Mouse (Mus musculus): Measurements from ENCODE around the gene A330070K13Rik. TPM values are rescaled to one million over a fixed set of nuclear protein-coding genes. Genes with fewer than 3 reads are reported as not detected.

The A330070K13Rik gene
- polyA plus RNA-seq, 1 experiment from 2014 or later = not detected

GRCm38 (mm10) chr5:130375411-130375810 lies 9.0 kb downstream of the A330070K13Rik start:
- ATAC-seq = no peak
- Histone ChIP-seq H3K4me2 (ENCODE audit: low read length) (no peak overlapping the region), H3K9me3 (ENCODE audit: control insufficient read depth, low read length) (peaks cover 3% of the 10 kb centered on the region; the same call in 1 of the 2 replicates), H3K4me3 (replicated peaks; ENCODE audit: low read length) (no peak overlapping the region), H3K4me1 (replicated peaks; ENCODE audit: control insufficient read depth, insufficient read depth, low read length) (no peaks in the 10 kb centered on the region), H3K27me3 (replicated peaks; ENCODE audit: control insufficient read depth, insufficient read depth, low read length) (no peaks in the 10 kb centered on the region), H3K36me3 (ENCODE audit: control insufficient read depth, insufficient read depth) (no peaks in the 10 kb centered on the region), H3K9ac (replicated peaks; ENCODE audit: low read depth, low read length) (no peak overlapping the region), H3K27ac (ENCODE audit: low read length) (no peak overlapping the region)
- 96% methylated on average over 3 of the region's 3 CpGs for WGBS

GRCm38 (mm10) chr5:130369237-130369636 lies 15.2 kb downstream of the A330070K13Rik start, which contains the start of gene Caln1:
Caln1 (plus strand) TSS chr5:130369455.
- no peaks in the 10 kb centered on the region for H3K27me3 ChIP-seq (replicated peaks; ENCODE audit: control insufficient read depth, insufficient read depth, low read length)
- no peak within 1 kb of the TSS for H3K9ac ChIP-seq (replicated peaks; ENCODE audit: low read depth, low read length)
- H3K9me3 ChIP-seq (ENCODE audit: control insufficient read depth, low read length) = no peaks in the 10 kb centered on the region
- no peak within 1 kb of the TSS for H3K4me2 ChIP-seq (ENCODE audit: low read length)
- no peak for ATAC-seq
- no peaks in the 10 kb centered on the region for H3K4me1 ChIP-seq (replicated peaks; ENCODE audit: control insufficient read depth, insufficient read depth, low read length)
- WGBS = 50% methylated on average over 11 of the region's 11 CpGs
- no peak within 1 kb of the TSS for H3K4me3 ChIP-seq (replicated peaks; ENCODE audit: low read length)
- no peak within 1 kb of the TSS for H3K27ac ChIP-seq (ENCODE audit: low read length)
- H3K36me3 ChIP-seq (ENCODE audit: control insufficient read depth, insufficient read depth) = no peaks in the 10 kb centered on the region

GRCm38 (mm10) chr5:130368236-130368635 lies 16.2 kb downstream of the A330070K13Rik start:
- H3K27ac ChIP-seq (ENCODE audit: low read length) = no peak overlapping the region
- WGBS = 84% methylated on average over 6 of the region's 6 CpGs
- no peaks in the 10 kb centered on the region for H3K4me1 ChIP-seq (replicated peaks; ENCODE audit: control insufficient read depth, insufficient read depth, low read length)
- no peaks in the 10 kb centered on the region for H3K36me3 ChIP-seq (ENCODE audit: control insufficient read depth, insufficient read depth)
- H3K4me2 ChIP-seq (ENCODE audit: low read length) = no peak overlapping the region
- ATAC-seq = no peak
- no peaks in the 10 kb centered on the region for H3K9me3 ChIP-seq (ENCODE audit: control insufficient read depth, low read length)
- H3K27me3 ChIP-seq (replicated peaks; ENCODE audit: control insufficient read depth, insufficient read depth, low read length) = no peaks in the 10 kb centered on the region
- no peak overlapping the region for H3K4me3 ChIP-seq (replicated peaks; ENCODE audit: low read length)
- H3K9ac ChIP-seq (replicated peaks; ENCODE audit: low read depth, low read length) = no peak overlapping the region

GRCm38 (mm10) chr5:130363773-130364172 lies 20.7 kb downstream of the A330070K13Rik start:
- Histone ChIP-seq H3K4me3 (replicated peaks; ENCODE audit: low read length) (no peak overlapping the region), H3K9ac (replicated peaks; ENCODE audit: low read depth, low read length) (no peak overlapping the region), H3K36me3 (ENCODE audit: control insufficient read depth, insufficient read depth) (no peaks in the 10 kb centered on the region), H3K4me1 (replicated peaks; ENCODE audit: control insufficient read depth, insufficient read depth, low read length) (no peaks in the 10 kb centered on the region), H3K27me3 (replicated peaks; ENCODE audit: control insufficient read depth, insufficient read depth, low read length) (no peaks in the 10 kb centered on the region), H3K27ac (ENCODE audit: low read length) (no peak overlapping the region), H3K9me3 (ENCODE audit: control insufficient read depth, low read length) (no peaks in the 10 kb centered on the region; the same call in 1 of the 2 replicates), H3K4me2 (ENCODE audit: low read length) (no peak overlapping the region)
- no peak for ATAC-seq
- 55% methylated on average over 3 of the region's 3 CpGs for whole genome bisulfite sequencing

GRCm38 (mm10) chr5:130363111-130363510 lies 21.3 kb downstream of the A330070K13Rik start:
- 62% methylated on average over 4 of the region's 4 CpGs for WGBS
- Histone ChIP-seq H3K9me3 (ENCODE audit: control insufficient read depth, low read length) (no peaks in the 10 kb centered on the region; the same call in 1 of the 2 replicates), H3K27ac (ENCODE audit: low read length) (no peak overlapping the region), H3K27me3 (replicated peaks; ENCODE audit: control insufficient read depth, insufficient read depth, low read length) (no peaks in the 10 kb centered on the region), H3K4me2 (ENCODE audit: low read length) (no peak overlapping the region), H3K9ac (replicated peaks; ENCODE audit: low read depth, low read length) (no peak overlapping the region), H3K4me3 (replicated peaks; ENCODE audit: low read length) (no peak overlapping the region), H3K36me3 (ENCODE audit: control insufficient read depth, insufficient read depth) (no peaks in the 10 kb centered on the region), H3K4me1 (replicated peaks; ENCODE audit: control insufficient read depth, insufficient read depth, low read length) (no peaks in the 10 kb centered on the region)
- ATAC-seq = no peak

- H3K4me2 ChIP-seq (ENCODE audit: low read length) = no peak overlapping the region
- H3K9me3 ChIP-seq (ENCODE audit: control insufficient read depth, low read length) = no peaks in the 10 kb centered on the region; the same call in 1 of the 2 replicates
- H3K36me3 ChIP-seq (ENCODE audit: control insufficient read depth, insufficient read depth) = no peaks in the 10 kb centered on the region
- no peaks in the 10 kb centered on the region for H3K4me1 ChIP-seq (replicated peaks; ENCODE audit: control insufficient read depth, insufficient read depth, low read length)
- no peak overlapping the region for H3K9ac ChIP-seq (replicated peaks; ENCODE audit: low read depth, low read length)
- no peak for ATAC-seq
- WGBS = 69% methylated on average over 7 of the region's 7 CpGs
- H3K4me3 ChIP-seq (replicated peaks; ENCODE audit: low read length) = no peak overlapping the region
- no peak overlapping the region for H3K27ac ChIP-seq (ENCODE audit: low read length)
- H3K27me3 ChIP-seq (replicated peaks; ENCODE audit: control insufficient read depth, insufficient read depth, low read length) = no peaks in the 10 kb centered on the region
Measured at GRCm38 (mm10) chr5:130355223-130355622, 29.2 kb downstream of the A330070K13Rik start.

GRCm38 (mm10) chr5:130345871-130346270 lies 38.6 kb downstream of the A330070K13Rik start:
- ATAC-seq = no peak
- H3K4me3 ChIP-seq (replicated peaks; ENCODE audit: low read length) = no peak overlapping the region
- 86% methylated on average over 2 of the region's 2 CpGs for WGBS

GRCm38 (mm10) chr5:130344999-130345398 lies 39.4 kb downstream of the A330070K13Rik start:
- H3K4me1 ChIP-seq (replicated peaks; ENCODE audit: control insufficient read depth, insufficient read depth, low read length) = no peaks in the 10 kb centered on the region
- no peaks in the 10 kb centered on the region for H3K9me3 ChIP-seq (ENCODE audit: control insufficient read depth, low read length)
- no peak for ATAC-seq
- H3K4me3 ChIP-seq (replicated peaks; ENCODE audit: low read length) = no peak overlapping the region
- no peak overlapping the region for H3K27ac ChIP-seq (ENCODE audit: low read length)
- 95% methylated on average over 7 of the region's 7 CpGs for WGBS
- no peak overlapping the region for H3K4me2 ChIP-seq (ENCODE audit: low read length)
- no peak overlapping the region for H3K9ac ChIP-seq (replicated peaks; ENCODE audit: low read depth, low read length)
- peaks cover 11% of the 10 kb centered on the region for H3K36me3 ChIP-seq (ENCODE audit: control insufficient read depth, insufficient read depth)
- H3K27me3 ChIP-seq (replicated peaks; ENCODE audit: control insufficient read depth, insufficient read depth, low read length) = no peaks in the 10 kb centered on the region

More at GRCm38 (mm10) chr5:130345871-130346270, 38.6 kb downstream of the A330070K13Rik start:
- H3K36me3 ChIP-seq (ENCODE audit: control insufficient read depth, insufficient read depth) = peaks cover 9% of the 10 kb centered on the region
- H3K9me3 ChIP-seq (ENCODE audit: control insufficient read depth, low read length) = no peaks in the 10 kb centered on the region
- no peak overlapping the region for H3K27ac ChIP-seq (ENCODE audit: low read length)
- no peaks in the 10 kb centered on the region for H3K4me1 ChIP-seq (replicated peaks; ENCODE audit: control insufficient read depth, insufficient read depth, low read length)
- no peak overlapping the region for H3K4me2 ChIP-seq (ENCODE audit: low read length)
- H3K9ac ChIP-seq (replicated peaks; ENCODE audit: low read depth, low read length) = no peak overlapping the region
- H3K27me3 ChIP-seq (replicated peaks; ENCODE audit: control insufficient read depth, insufficient read depth, low read length) = no peaks in the 10 kb centered on the region

GRCm38 (mm10) chr5:130340656-130341055 lies 43.8 kb downstream of the A330070K13Rik start:
- H3K4me1 ChIP-seq (replicated peaks; ENCODE audit: control insufficient read depth, insufficient read depth, low read length) = no peaks in the 10 kb centered on the region
- no peak overlapping the region for H3K9ac ChIP-seq (replicated peaks; ENCODE audit: low read depth, low read length)
- peaks cover 14% of the 10 kb centered on the region for H3K36me3 ChIP-seq (ENCODE audit: control insufficient read depth, insufficient read depth)
- H3K4me2 ChIP-seq (ENCODE audit: low read length) = no peak overlapping the region
- H3K4me3 ChIP-seq (replicated peaks; ENCODE audit: low read length) = no peak overlapping the region
- ATAC-seq = no peak
- WGBS = 95% methylated on average over 15 of the region's 15 CpGs
- H3K27me3 ChIP-seq (replicated peaks; ENCODE audit: control insufficient read depth, insufficient read depth, low read length) = no peaks in the 10 kb centered on the region
- no peaks in the 10 kb centered on the region for H3K9me3 ChIP-seq (ENCODE audit: control insufficient read depth, low read length)
- no peak overlapping the region for H3K27ac ChIP-seq (ENCODE audit: low read length)

- Histone ChIP-seq H3K4me2 (ENCODE audit: low read length) (no peak overlapping the region), H3K27ac (ENCODE audit: low read length) (no peak overlapping the region), H3K9ac (replicated peaks; ENCODE audit: low read depth, low read length) (no peak overlapping the region), H3K4me1 (replicated peaks; ENCODE audit: control insufficient read depth, insufficient read depth, low read length) (peaks cover 16% of the 10 kb centered on the region), H3K36me3 (ENCODE audit: control insufficient read depth, insufficient read depth) (peaks cover 7% of the 10 kb centered on the region), H3K4me3 (replicated peaks; ENCODE audit: low read length) (no peak overlapping the region), H3K9me3 (ENCODE audit: control insufficient read depth, low read length) (no peaks in the 10 kb centered on the region), H3K27me3 (replicated peaks; ENCODE audit: control insufficient read depth, insufficient read depth, low read length) (no peaks in the 10 kb centered on the region)
- no peak for ATAC-seq
- 97% methylated on average over 4 of the region's 4 CpGs for WGBS
Measured at GRCm38 (mm10) chr5:130335462-130335861, 49.0 kb downstream of the A330070K13Rik start.
